Mouse (Mus musculus) thymus, postnatal 4 days (tissue): ENCODE data around the gene Ssbp4.

Experiments
- DNase-seq: peaks from one replicate; pipeline ENCODE4 v3.0.0; 2021

The Ssbp4 gene

DNA sequence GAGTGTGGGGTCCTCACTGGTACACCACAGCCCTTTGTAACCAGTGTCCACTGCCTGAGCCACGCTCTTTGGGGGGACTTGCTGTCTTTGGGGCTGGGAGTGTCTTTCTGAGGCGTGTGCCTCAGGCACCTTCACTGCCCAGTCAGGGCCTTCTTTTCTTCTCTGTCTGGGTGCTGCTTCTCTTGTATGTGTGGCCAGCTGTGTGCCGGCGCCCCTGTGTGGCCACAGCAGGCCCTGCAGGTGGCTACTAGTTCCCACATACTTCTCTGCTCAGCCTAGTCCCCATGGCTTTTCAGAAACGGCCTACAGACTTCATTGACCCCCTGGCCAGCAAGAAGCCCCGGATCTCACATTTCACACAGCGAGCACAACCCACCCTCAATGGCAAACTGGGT, 23.4 kb downstream of the Ssbp4 start:
- DNase-seq, result peak; percentile 77

DNA sequence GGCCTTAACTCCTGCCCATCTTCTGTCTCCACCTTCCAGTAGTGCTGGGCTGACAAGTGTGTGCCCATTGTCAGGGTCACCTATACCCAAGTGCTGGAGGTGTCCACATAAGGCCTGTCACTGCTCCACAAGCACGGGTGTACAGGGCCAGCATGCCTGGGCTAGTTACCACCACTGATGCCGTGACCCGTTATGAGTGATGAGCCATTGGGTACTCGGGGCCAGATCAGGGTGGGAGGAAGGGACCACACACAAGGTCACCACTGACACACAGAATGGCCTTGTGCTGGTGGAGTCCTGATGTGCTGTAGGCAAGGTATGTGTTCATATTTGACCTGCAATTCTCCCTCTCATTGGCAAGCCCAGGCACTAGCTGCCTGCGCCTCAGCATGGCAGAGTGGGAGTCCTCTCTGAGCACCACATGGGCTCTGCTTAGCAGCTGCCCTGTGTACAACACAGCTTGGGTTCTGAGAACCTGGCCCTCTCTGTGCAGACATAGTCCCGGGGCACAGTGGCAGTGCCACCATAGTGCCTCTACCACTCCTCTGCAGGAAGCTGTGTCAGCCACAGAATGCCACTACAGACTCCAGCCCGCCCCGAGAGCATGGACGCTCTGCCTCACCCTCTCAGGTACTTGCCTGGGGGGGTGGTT, 23.9 kb downstream of the Ssbp4 start:
- no peak for DNase-seq

- no peak for DNase-seq
Observed at GRCm38 (mm10) chr8:70583476-70584387, 24.9 kb downstream of the Ssbp4 start.

DNA sequence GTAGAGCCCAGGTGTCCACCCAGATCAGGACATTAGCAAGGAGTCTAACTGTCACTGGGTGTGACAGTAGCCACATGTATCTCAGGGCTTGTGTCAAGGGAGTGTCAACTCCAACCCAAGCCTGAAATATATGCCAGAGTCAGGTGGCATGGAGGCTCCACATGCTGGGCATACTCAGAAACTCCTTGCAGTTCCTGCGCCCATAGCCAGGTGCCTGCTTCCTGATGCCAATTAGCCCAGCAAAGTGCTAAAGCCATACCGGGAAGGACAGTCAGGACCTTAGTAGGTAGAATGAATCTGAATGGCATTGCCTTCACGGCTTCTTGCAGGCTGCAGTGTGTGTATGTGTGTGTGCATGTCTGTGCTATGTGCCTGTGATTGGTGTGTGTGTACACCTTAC, 31.5 kb downstream of the Ssbp4 start:
- DNase-seq, result no peak

- no peak for DNase-seq
Observed at GRCm38 (mm10) chr8:70574915-70575314, 33.8 kb downstream of the Ssbp4 start.

DNA sequence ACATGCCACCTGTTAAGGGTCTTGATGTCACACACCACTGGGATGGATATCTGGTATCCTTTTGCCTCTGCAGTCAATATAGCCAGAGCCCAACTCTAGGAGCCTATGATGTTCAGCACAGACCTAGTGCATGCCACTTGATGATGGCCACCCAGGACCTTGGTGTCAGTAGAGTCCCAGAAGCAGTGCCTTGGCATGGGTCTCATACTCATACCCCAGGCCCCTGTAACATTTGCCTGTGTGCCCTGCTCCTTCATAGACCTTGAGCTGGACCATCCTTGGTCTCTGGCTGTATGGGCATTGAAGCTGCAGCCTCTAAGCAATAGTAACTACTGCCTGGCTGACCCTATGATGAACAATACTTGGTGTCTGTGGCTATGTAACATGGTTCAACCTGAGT, 34.4 kb downstream of the Ssbp4 start:
- DNase-seq, result no peak

DNA sequence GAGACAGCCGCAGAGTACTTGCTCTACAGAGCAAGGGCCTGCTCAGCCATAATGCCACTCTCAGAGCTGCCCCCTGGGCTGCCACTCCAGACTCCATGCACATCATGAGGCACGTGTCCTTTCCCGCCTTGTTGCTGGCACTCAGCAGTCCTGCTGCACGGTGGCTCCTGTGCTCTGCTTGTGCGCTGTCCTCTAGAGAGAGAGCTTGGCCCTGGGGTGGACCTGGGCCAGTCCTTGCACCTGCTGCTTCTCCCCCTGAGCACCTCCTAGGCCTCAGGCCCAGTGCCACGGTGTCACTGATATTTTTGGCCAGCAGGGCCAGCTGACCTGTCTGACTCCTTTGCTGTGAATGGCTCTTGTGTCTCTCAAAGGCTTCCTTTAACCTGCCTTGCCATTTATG, 37.7 kb downstream of the Ssbp4 start:
- DNase-seq, result no peak

- DNase-seq, result no peak
Observed at GRCm38 (mm10) chr8:70570360-70570759, 38.3 kb downstream of the Ssbp4 start.

DNA sequence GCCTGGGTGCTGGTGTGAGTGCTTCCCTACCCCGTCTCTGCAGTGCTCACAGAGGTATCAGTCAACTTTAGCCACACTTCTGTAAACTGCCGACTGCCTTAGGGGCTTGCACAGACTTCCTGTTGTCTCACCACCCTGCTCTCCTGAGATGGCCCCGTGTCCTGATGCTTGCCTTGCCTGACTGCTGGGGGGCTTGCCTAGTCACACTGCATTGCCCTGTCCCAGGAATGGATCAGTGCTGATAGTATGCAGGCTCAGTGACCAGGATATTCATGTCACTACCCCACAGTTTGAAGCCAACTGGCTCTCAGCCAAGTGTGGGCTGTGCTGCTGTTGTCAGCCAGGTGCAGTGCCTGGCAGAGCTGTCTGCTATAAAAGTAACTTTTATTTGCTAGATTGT, 43.1 kb downstream of the Ssbp4 start:
- DNase-seq, result peak; percentile 50

- DNase-seq, result no peak
Observed at GRCm38 (mm10) chr8:70564696-70565235, 43.9 kb downstream of the Ssbp4 start.

DNA sequence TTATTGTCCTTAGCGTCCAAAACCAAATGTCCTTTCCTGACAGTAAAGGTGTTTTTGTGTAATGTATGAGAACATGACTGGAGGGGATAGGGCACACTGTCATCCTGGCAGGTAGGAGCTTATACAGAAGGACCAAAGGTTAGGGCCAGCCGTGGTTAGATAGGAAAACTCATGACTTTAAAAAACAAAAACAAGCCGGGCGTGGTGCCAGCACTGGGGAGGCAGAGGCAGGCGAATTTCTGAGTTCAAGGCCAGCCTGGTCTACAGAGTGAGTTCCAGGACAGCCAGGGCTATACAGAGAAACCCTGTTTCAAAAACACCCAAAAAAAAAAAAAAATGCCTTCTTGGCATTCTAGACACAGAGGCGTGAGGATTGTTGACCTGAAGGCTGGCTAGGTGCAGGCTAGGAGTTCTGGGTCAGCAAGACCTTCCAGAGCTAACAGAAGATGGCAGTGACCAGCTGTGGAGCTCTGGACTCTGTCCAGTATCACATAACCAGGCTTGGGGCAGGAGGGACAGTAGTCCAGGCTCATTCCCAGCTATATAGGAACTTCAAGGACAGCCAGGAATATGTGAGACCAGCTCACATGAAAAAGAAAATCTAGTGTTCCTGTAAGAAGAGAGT, 44.8 kb downstream of the Ssbp4 start:
- no peak for DNase-seq

DNA sequence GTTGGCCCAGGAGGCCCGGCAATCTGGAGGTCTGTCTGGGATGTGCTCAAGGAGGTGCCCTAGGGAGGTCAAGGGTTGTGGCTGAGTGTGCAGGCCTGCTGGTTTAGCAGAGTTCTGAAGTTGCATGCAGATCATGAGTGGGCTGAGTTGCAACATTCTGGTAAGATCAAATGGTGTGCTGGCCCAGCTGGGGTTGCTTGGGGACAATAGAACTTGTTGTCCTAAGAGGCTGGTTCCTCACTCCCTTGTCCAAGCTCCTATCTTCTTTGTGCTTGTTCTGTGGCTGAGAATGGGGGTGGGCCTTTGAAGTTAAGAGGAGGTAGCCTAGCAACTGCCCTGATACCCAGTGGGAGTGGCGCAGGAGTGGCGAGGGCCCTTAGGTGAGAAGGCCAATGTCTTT, 45.9 kb downstream of the Ssbp4 start:
- DNase-seq, result no peak

DNA sequence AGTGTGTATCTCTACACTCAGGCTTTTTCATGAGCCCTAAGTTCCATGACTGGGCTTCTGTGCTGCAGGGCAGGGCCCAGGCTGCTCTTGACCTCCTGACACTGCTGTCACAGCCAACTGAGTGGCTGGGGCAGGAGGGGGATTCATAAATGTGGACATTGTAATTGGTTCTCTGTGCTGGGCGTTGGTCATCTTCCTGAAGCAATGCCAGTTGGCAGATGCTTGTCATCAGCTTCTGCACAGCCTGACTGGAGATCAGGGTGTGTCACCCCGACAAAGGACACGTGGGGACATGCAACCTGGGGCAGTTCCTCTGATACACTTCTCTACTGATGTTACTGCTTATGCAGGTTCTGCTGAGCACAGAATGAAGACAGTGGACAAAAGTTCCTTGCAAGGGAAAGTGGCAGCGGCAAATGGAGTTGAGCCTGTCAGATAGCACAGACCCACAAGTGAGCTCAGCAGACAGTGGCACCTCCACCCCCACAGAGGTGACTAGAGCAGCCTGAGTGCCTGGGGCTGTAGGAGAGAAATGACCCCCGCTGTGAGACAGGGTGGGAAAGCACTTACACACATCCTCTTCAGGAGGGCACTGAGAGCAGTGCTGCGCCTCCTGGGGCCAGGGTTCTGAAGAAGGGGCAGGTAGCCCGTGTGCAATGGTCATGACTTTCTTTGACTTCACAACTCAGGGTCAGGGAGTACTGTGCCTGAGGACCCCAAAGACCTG, 46.7 kb downstream of the Ssbp4 start:
- DNase-seq, result no peak

- no peak for DNase-seq
Observed at GRCm38 (mm10) chr8:70561357-70561756, 47.3 kb downstream of the Ssbp4 start.

- DNase-seq, result no peak
Observed at GRCm38 (mm10) chr8:70560564-70560963, 48.1 kb downstream of the Ssbp4 start.

DNA sequence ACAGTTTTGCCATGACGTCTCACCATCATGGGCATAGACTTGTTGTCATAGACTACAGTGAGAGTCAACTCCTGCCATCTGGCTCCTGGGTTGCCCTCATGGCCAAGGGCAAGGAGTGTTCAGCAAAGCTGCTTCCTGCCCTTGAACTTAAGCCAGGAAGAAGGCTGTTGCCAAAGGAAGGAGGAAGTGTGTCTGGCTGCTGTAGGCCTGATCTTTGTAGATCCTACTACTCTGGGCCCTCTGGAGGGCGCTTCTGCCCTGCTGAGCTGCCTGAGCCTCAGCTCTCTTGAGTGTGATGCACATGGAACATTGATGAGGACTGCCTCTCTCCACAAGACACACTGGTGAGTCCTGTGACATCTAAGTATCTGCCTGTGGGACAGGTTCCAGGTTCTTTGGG, 48.6 kb downstream of the Ssbp4 start:
- peak; percentile 71 for DNase-seq

GRCm38 (mm10) chr8:70558983-70559382, 49.7 kb downstream of the Ssbp4 start:
- DNase-seq, result no peak

GRCm38 (mm10) chr8:70558334-70558733, 50.3 kb downstream of the Ssbp4 start:
- peak; percentile 82 for DNase-seq

- peak; percentile 55 for DNase-seq
Observed at GRCm38 (mm10) chr8:70555079-70555747, 53.5 kb downstream of the Ssbp4 start.

GRCm38 (mm10) chr8:70553740-70554139, 54.9 kb downstream of the Ssbp4 start:
- DNase-seq, result no peak

GRCm38 (mm10) chr8:70552836-70553235, 55.8 kb downstream of the Ssbp4 start:
- no peak for DNase-seq

DNA sequence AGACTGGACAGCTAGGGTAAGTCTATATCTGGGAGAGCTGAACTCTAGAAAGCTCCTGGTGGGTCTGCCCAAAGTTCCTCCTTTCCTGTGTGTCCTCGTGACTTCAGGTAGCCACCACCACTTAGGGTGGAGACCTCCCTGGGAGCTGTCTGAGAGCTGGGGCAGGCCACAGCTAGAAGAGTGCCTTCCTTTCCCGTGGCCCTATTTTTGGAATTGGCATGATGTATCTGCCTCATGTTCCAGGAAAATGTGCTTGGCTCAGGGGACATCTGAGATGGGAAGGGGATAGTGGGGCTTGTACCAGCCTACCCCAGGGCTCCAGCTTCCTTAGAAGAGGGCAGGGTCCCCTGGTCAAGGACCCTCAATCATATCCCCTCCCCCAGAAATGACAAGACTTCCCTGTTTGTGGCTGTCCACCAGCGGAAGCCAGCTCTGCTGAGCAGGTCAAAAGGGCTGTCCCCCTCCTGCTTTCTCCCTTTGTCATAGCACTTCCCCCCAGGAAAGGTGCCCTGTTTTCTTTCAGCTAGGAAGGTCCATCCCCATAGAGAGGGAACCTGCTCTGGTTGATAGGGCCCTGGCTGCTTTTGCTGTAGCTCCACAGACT, 57.0 kb downstream of the Ssbp4 start:
- no peak for DNase-seq
